Mouse (Mus musculus): ENCODE data around the gene Chmp5.

DNA sequence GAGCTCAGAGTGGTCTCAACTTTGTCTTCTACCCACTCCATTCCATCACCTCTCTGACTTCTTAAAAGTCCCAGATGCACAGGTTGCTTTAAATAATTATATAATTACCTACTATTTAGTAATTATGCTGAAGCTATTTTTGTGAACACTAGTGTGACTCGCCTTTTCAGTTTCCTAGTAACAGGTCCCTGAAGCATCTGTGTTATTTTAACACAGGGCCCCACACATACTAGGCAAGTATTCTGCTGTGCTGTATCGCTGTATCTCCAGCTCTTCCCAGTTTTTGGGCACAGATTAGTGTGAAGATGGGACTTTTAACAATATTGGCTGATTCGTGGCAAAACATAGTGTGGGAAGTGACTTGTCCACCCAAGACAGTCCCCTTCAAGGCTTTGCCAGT, 15.3 kb downstream of the Chmp5 start:
- no peak for TF ChIP-seq CTCF (IDR thresholded peaks at IDR 0.05; ENCODE audit: borderline replicate concordance, insufficient read depth, low read depth, low read length)
- no peak for TF ChIP-seq POLR2A (IDR thresholded peaks at IDR 0.05; ENCODE audit: borderline replicate concordance, insufficient read depth, low read length)
